Mouse (Mus musculus): ENCODE data around the gene Fto. TPM values are rescaled to one million over a fixed set of nuclear protein-coding genes. Genes with fewer than 3 reads are reported as not detected.

Gene Fto
- total RNA-seq, 2 experiments from 2014 or later = 123 to 127 TPM

GRCm38 (mm10) chr8:91712731-91713569 lies 399.6 kb downstream of the Fto start:
- DNase-seq (ENCODE audit: low spot score in 2 of 2) = no peak

GRCm38 (mm10) chr8:91713677-91714312 lies 400.5 kb downstream of the Fto start:
- no peak for DNase-seq (ENCODE audit: low spot score in 2 of 2)

GRCm38 (mm10) chr8:91714733-91715132 lies 401.4 kb downstream of the Fto start:
- DNase-seq (ENCODE audit: low spot score in 2 of 2) = no peak

- DNase-seq (ENCODE audit: low spot score in 2 of 2) = no peak
These were observed 402.2 kb downstream of the Fto start for GRCm38 (mm10) chr8:91715387-91716085.

Other genes with a start within 250 kb of the Fto start
- 10 to 100 TPM; 32.1 to 34.6 TPM for gene Rbl2, start 243.5 kb upstream of the Fto start, total RNA-seq (2021)
- gene Aktip, start 113.5 kb upstream of the Fto start, total RNA-seq (2021) = 10 to 100 TPM; 62.6 to 65.3 TPM
- gene Rpgrip1l, start 263 bp upstream of the Fto start, total RNA-seq (2021) = 10 to 100 TPM; 21.0 to 21.9 TPM

Data from layer of hippocampus, postnatal 14 days (tissue).